Mouse (Mus musculus) CH12F3 (cell line): ENCODE results near the gene Ank2.

Experiments
- in situ Hi-C: fragments of 300-500 bp; cut with MboI; formaldehyde crosslinking; loops from 2 replicates; pipeline ENCODE4 v1.14.3; 2020; ENCODE audit warnings: low sequenced_read_pairs

Gene Ank2

DNA sequence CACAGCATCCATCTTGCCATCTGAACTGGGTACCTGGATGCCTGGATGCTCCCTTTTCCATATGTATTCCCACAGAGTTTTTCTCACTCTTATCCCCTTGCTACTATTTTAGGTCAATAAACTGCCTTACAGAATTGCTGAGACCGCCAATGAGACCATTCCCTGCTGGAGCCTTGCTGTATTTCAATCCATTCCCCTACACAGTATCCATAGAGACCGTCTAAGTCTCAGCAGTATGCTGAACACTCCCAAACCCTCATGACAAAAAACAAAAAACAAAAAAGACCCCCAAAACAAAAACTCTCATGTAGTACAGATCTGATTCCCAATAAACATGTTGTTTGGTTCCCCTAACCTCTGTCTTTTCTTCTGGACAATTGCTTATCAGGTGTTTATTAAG lies 365.1 kb downstream of the Ank2 start:
- in situ Hi-C loops, result no loop called here

DNA sequence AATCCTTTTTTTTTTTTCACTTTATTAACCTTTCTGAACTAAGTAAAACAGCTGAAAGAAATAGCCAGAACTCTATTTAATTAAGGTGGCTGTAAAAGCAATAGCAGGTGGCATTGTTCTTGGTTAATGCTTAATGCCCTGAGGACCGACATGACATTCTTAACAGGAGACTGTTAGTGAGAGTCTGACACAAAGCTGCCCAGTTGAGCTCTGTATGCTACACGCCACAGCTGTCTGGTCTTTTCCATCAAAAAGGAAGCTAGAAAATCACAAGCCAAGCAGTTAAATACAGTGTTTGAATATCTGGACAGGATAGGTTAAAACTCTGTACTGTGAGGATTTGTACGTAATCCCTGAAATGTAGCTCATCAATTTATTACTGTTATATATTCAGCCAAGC lies 368.1 kb downstream of the Ank2 start:
- in situ Hi-C loops, result no loop called here

DNA sequence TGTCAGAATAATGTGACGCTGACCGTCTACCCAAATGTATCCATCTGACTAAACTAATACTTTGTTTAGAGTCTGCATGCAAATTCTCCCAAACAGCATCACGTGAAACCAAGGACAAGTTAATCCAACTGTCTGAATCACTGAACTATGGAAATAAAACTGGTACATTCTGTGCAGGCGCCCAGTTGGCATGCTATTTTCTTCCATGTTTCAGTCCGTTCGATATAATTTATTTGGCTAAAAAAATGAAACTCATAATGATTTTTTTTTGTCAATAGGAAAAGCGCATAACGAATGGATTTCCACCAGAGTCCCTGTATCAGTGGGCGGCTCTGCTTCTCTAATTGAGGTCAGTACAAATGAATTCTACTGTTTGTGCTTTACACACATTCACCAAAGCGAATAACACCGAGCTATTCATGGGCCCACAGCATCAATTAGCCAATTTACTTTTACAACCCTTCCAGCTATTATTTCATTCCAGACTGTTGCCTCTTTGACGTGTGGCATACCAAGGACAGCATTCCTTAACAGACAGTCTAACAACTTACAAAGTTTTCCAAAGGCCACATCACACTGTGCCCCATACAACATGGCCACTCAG lies 368.9 kb downstream of the Ank2 start:
- in situ Hi-C loops, result no loop called here

DNA sequence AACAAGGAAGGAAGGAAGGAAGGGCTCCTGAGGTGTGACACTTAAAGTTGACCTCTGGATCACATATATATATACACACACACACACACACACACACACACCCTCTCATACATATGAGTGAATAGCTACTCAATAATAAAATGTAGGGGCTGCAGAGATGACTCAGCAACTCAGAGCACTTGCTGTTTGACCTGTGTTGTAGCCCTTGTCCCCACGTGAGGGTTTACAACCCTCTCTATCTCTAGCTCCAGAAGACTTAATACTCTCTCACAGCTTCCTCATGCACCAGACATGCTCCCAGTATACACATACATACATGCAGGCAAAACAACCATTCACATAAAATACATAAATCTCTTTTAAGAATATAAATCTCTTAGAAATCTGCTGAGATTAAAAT lies 369.4 kb downstream of the Ank2 start:
- in situ Hi-C loops, result no loop called here

DNA sequence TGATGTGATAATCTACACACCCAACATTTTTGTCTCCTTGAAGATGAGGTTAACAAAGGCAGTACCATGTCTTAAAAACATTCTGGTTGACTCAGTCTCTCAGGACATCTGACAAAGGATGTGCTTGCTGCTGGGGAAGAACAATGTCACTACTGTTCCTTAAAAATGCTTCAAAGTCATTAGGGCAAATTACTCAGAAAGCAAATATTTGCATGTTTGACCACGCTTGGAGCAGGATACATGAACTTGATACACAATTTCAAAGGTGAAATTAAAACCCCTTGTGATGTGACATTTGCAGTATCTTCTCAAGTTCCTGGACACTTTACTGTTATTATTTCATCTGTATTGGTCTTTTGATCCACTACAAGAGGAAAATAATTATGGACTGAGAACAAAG lies 371.5 kb downstream of the Ank2 start:
- in situ Hi-C loops, result no loop called here

DNA sequence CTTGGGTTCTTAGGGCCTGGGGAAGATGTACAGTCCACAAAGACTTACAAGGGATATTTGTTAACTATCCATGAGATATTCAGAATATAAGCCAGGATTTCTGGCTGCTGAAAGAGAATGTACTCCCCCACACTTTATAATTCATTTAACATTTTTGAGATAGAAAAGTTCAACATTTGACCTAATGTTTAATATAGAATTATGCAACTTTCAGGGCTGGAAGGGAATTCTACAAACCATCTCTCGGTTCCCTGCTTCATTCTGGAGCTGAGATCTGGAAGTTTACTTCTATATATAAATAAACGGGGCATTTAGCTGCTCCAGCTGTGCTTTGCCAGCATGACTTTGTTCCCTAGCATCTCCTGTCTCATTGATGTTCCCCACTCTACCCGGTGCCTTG lies 372.9 kb downstream of the Ank2 start:
- in situ Hi-C loops, result no loop called here

DNA sequence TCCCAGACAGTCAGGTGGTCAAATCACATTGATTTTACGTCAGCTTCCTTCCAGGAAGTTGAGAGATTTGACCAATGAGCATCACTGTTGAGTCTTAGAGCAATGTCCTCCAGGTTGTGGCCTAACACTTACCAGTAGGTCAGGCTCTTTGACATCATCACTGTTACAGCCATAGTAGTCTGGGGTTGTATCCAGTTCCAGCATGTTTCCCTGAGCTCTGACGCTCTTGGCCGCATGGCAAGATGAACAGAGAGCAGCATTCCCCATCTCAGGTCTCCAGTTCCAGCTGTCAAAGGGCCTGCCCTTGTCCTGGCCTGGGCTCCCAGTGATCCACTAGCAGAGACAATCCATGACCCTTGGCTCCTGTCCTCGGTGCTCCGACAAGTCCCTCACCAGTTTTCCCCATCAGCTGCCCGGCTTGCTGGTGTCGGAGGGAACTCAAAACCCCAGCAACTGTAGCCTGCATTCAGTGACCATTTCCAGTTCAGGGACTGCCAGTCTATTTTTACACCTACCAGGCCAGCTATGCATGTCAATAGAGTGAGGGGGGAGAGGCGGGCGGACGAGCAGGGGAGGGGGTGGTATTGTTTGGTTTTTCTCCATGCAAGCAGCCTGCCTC lies 374.7 kb downstream of the Ank2 start:
- in situ Hi-C loops, result no loop called here

DNA sequence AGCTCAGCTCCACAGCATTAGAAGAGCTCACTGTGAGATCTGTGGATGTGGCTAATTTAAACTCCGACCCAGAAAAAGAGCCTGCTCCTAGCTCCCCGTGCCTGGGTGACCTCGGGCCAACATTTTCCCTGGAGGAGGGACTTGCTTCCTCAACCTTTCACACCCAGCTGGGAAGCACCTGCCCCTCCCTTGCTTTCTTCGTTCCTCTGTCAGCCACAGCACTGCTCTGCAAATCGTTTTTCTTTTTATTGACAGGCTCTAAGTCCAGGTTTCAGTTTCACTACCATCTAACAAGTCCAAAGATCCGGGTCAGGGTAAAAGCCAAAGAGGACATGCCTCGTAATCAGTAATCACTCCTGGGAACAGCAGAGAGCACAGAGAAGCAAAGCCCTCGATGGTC lies 375.8 kb downstream of the Ank2 start:
- in situ Hi-C loops, result no loop called here

DNA sequence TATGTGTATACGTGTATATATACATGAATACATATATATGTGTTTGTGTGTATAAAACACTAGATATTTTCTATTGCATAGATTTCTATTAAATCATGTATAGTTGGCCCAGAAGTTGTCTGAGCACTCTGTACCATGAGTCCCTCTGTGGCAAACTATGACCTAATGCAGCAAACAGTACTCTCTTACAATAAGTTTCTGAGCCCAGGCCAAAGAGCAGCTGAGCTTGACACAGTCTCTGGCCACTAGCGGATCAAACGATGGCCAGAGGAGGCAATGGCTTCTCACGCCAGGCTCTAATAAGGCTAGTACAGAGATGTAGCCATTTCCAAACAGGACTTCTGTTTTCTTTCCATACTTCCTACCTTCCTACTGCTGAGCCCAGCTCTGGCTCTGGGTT lies 380.4 kb downstream of the Ank2 start:
- in situ Hi-C loops, result no loop called here

DNA sequence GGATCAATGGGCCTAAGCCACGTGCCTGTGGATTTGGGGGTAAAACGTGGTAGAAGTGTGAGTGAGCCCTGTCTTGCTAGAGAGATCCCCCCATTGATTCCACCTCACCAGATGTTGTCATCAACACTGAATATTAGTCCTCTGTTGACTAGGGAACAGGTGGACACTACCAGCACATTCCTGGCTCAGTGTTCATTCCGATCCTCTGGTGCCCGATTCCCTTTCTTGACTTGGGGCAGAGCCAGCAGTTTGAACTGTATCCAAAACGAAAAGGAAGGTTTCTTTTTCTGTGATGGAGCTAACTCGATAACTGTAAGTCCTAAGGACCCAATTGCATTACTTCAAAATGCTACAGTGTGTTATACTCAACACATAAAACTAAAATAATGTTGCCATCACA lies 382.9 kb downstream of the Ank2 start:
- in situ Hi-C loops, result no loop called here

DNA sequence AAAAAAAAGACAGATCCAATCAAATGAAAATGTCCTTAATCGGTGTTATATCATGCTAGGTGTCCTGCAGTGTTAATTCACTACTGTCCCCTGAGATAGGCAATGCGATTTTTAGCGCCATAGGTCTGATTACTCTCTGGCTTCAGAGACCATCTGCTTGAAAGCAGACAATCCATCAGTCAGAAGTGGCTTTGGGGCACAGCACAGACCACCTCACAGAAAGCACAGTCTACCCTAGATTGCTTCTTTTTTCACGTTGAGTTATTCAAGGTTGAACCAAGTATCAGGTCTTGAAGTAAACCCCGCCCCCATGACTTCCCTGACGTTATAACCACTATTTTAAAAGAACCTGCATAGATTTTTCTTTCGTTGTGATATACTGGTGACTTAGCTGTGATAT lies 385.9 kb downstream of the Ank2 start:
- in situ Hi-C loops, result no loop called here

DNA sequence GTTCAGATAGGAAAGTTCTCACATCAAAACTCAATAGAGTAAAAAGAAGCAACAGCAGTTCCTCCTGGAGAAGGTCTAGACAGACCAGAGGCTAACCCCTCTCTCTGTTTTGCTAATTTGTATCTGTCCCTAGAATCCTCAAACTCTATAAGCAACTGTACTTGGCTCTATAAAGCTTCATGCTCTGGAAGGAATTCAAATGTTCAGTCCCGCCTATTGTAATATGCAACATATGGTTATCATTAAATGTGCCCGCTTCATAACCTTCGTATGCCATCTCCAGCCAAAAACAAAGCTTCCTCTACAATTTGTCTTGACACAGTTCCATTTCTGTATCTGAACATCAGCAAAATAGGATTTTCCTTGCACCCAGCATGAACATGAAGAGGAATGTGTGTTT lies 389.7 kb downstream of the Ank2 start:
- in situ Hi-C loops, result no loop called here

DNA sequence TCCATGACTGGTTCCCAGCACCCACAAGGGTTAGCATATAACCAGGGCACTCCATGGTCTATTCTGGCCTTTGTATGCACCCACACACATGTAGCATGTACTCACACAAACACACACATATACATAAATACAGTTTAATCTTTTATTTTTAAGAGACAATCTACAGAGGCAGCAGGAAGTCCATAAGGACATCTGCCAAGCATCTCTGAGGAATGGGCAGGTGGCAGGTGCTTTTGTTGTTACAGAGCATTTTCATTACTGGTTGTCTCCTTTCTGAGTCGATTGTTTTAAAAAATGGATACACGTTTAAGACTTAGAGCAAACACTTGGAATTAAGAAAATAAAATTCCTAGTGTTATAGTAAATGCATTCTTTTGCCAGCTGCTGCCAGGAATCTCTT lies 390.7 kb downstream of the Ank2 start:
- in situ Hi-C loops, result no loop called here

DNA sequence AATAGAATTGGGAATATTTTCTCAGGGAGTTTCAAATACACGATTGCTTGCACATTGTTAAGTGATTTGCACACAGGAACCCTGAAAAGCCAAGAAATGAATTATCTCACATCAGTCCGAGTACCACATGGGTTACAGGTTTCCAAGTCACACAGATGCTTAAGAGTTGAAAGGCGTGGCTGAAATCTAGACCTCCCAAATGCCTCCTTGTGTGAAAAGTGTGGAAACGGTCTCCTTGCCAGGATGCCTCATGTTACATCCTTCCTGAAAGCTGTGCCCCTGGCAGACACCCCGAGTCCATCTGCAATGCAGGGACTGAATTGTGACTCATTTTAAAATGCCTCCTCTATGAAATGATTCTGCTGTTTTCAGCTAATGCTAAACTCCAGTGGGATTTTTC lies 391.9 kb downstream of the Ank2 start:
- in situ Hi-C loops, result no loop called here

DNA sequence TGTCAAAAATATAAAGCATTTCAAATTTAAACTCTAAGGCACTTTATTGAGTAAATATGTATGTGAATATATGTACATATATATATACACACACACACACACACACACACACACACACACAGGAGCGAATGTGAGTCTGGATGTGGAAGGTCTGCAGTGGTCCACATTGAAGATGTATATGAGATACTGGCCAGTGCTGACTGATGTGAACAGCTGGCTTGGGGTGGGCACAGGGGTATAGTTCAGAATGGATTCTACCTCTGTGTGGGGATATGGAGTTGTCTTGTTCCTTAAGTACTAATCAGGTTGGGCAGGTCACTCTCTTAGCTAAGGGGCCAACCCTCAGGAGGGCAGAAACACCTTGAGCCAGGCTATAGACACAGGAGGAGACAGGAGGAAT lies 397.8 kb downstream of the Ank2 start:
- in situ Hi-C loops, result no loop called here

DNA sequence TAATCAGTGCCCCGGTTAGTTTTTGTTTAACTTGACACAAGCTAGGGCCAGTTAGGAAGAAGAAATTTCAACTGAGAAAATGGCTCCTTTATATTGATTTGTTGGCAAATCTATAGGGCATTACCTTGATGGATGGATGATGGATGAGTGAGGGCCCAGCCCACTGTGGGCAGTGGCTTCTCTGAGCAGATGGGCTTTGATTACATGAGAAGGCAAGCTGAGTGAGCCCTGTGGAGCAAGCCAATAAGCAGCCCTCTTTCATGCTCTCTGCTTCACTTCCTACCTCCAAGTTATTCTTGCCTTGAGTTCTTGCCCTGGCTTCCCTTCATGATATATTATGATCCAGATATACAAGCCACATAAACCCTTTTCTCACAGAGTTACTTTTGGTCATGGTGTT lies 401.4 kb downstream of the Ank2 start:
- in situ Hi-C loops, result no loop called here

DNA sequence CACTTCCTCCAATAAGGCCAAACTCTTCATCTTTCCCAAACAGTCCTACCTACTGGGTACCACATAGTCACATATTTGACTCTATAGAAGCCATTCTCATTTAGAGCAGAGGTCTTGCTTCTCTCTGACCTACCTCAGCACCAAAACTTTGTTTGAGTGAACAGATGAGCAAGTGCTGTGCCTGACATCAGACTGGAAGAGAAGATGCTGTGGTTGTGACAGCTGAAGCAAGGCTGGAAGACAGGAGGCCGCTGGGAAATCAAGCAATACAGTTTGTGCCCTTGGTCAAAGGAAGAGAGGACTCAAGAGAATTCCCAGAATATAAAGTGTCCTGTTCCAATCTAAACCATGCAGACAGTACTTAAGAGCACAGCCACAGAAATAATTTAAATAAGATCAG lies 402.0 kb downstream of the Ank2 start:
- in situ Hi-C loops, result no loop called here

DNA sequence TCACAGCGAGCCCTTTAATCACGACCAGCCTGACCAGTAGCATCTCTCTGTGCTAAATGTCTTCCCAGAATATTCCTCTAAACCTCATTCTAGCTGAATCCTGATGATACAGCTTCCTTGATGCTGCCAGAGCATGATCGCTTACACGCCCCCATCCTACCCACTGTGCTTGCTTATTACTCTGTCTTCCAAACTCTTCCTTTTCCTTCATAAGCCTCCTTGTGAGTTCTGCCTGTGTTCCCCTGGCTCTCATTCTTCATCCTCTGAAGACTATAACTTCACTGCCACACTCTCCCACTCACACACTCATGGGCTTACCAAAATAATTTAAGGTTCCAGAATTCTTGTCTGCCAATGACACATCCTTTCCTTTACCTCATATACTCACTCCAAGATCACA lies 405.5 kb downstream of the Ank2 start:
- in situ Hi-C loops, result no loop called here

DNA sequence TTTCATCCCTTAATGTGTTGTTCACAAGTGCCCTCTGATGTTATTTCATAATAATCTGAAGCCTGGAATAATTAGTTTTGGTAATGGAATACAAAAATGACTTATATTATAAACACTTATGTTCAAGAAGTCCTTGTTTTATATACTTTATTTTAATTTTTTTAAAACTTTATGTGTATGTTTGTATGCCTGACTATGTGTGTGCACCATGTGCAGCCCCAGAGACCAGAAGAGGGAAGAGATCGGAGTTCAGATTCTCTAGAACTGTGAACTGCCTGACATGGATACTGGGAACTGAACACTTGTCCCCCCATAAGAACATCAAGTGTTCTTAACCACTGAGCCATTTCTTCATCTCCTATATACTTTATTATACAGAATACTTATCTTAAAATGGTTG lies 411.6 kb downstream of the Ank2 start:
- in situ Hi-C loops, result no loop called here

DNA sequence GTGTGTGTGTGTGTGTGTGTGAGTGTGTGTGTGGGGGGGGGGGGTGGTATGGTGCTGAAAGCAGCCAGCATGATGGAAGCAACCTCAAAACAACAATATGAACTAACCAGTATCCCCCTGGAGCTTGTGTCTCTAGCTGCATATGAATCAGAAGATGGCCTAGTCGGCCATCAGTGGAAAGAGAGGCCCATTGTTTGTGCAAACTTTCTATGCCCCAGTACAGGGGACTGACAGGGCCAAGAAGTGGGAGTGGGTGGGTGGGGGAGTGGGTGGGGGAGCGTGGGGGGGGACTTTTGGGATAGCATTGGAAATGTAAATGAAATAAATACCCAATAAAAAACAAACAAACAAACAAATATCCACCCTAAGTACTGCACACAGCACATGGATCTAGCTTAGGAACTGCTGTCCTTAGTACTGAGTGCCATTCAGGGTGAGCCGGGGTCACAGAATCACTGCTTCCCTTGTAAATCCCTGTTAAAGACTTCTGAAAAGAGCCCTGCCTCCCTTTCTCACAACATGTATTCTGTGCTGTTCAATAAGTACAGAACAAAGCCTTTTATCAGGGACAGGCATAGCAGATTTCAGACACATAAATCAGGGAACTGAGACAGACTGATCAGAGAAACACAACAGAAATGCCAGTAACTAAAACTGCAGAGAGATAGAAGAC lies 412.2 kb downstream of the Ank2 start:
- in situ Hi-C loops, result no loop called here

DNA sequence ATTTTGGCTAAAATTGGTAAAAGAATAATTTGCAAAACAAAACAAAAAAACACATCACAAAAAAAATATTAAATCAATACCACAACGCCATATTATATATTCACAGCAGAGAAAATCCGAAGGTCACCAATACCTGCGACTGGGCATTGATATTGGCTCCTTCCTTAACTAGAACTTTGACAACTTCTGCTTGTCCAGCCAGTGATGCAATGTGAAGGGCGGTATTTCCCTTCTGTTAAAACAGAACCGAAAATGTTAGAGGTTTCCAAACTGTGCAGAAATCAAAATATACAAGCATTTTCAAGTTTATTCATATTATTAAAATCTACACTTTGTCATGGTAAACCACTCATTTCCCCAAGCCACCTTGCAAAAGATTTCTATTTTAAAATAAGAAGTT lies 421.8 kb downstream of the Ank2 start:
- in situ Hi-C loops, result no loop called here

DNA sequence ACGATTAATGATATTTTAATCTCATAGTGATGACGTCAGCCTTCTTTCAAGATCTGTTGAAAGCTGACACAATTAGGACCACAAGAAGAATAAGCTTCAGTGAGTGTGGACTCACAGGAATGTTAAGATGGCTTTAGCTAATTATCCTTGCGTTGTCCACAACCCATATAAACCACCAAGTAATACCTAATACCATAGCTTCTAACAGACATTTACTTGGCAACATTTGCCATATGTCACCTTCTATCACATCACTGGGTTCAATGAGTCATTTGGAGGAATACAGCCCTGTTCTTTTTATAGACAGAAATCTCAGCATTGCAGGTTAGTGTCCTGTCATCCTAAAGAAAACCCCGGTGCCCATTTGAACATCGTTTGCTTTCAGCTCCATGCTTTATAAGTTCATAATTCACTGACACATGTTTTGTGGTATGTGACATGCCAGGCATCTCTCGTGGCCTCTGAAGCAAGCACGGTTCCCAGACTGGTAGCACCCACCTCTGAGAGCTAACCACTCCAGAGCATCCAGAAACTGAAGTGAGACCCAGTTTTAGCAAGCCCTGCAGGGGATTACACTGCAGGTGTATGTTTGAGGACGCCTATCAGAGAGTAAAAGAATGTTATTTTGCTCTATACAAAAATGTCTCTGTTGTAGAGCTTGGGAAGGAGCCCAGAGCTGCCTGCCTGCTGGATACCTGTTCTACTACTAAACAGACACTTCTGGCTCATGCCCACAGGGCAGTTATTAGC lies 423.4 kb downstream of the Ank2 start:
- in situ Hi-C loops, result no loop called here
